Mouse (Mus musculus) MN1 (cell line): ENCODE measurements around the gene Rasl10a.

Experiments used
- DNase-seq: peaks from one replicate; pipeline ENCODE4 v3.0.0-alpha.2; 2016; ENCODE audit warnings: low spot score

The Rasl10a gene

DNA sequence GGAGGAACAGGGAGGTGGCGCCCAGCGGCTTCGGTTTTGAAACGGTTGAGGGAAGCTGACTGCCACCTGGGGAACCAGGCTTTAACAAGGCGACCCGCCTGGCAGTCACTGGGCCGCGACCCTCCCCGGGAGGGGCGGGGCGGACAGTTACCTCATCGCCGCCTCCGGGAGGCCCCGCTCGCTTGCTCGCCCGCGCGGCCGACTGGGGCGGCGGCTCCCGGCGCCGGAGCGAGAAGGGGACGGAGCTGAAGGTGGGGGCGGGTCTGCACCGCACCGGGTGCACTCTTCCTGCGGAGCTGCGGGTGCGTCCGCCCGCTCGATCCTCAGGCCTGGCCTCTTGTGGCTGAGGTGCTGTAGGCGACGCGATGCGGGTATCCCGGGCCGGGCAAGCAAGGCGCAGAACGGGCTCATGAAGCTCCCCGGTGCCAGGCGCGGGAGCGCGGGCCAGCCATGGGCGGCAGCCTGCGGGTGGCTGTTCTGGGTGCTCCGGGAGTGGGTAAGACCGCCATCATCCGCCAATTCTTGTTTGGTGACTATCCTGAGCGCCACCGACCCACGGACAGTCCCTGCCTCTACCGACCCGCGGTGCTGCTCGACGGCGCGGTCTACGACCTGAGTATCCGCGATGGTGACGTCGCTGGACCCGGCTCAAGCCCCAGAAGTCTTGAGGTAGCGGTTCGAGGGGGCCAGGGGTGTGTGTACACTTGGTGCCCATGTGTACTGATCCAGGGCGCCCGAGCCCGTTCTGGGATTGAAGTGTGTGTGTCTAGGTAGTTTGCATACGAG is at the start of gene Rasl10a:
TSS of gene Rasl10a (plus strand) at position 273 of the 786 bp plus-strand sequence.
- peak; percentile 67 for DNase-seq

DNA sequence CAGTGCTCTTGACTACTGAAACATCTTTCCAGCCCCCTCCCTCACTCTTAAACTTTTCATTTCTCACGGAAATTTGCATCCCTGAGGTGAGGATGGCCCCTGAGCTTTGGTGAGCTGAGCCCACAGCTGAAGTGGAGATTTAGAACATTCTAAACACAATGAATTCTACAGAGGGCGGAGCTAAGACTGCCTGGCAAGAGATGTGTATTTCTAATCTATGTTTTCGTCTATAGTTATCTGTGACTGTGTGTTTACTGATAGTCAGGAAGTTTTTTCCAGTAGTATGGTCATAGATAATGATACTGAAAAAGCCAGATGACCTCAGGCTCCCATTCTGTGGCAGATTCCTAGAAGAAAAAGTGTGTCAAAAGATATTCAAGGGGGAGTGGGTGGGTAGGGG is 49.1 kb upstream of the Rasl10a start:
- DNase-seq: no peak

DNA sequence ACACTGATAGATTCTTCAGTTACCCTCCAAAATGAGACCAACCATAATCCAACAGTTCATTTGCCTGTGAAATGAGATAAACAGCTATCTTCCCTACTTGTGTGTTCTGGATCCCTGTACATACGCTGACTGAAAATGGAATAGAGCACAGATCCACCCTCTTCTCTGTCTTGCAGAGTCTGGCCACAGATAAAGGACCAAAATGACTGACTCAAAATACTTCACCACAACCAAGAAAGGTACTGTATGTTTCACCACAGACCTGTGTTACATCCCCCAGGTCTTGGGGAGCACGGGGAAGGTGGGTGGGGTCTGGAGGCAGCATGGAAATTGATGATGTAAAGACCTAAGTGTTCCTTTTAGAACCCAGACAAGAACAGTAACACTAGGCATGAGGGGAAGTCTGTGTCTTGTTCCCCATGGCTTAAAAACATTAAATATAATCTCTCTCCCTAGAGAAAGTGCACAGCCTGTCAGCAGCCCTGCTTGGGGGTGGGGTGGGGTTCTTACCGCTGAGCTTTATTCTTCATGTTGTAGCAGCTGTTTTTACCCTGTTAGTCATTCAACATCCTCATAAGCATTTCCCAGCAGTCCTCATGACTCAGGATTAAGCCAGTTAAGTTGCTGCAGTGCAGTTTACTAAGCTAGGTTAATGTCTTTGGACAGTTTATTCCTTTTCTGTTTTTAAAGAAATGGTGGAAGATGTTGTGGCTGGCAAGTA is 48.4 kb upstream of the Rasl10a start:
- DNase-seq: no peak

DNA sequence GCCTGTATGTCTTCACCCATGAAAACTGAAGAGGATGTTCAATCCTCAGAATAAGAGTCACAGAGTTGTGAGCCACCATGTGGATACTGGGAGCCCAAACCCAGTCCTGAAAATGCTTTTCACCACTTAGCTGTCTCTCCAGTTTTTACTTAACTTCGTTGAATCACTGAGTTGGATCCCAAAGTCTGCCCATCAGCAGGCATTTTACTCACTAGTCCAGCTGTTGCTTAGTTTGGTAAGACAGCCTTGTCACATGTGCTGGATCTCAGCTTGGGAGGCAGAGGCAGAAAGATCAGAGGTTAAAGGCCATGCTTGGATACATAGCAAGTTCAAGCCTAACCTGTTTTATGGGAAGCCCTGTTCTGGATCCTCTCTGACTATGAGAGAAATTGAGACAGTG is 47.7 kb upstream of the Rasl10a start:
- DNase-seq: no peak

DNA sequence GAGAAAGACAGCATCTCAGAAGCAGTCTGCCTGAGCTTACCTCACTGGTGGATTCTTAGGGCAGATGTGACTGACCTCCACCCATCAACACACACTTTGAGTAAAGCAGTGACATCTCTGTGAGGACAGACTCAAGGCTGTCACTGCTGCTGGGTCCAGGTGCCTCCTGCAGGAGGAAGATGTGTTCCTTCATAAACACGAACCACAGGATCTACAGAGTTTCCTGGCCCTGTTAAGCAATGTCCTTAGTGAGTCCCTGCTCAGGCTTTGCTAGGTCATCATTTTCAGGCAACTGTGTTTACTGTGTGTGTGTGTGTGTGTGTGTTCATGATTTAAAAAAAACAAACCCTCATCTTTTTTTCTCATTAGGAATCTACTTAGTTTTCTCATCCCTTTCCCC is 46.4 kb upstream of the Rasl10a start:
- DNase-seq: no peak

DNA sequence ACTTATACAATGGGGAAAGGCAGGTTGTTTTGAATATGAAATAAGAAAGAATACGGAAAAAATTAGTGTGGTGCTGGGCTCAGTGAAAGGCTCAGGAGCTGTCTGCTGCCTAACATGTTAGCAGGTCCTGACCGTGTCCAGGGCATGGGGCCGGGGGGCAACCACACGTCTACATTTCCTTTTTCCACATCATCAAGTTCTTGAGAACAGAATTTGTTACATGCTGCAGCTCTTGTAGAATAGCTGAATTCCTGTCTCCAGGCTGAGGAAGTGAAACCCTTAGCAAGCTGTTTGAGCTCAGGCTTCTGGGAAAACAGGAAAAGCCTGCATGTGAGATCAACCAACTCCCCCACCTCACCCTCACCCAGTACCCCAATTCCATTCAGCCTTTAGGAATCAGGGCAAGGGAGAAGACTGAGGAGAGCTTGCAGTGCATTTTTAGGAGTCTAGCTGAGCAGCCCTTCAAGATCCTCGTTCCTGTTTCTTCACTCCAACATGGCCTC is 45.7 kb upstream of the Rasl10a start:
- no peak for DNase-seq

DNA sequence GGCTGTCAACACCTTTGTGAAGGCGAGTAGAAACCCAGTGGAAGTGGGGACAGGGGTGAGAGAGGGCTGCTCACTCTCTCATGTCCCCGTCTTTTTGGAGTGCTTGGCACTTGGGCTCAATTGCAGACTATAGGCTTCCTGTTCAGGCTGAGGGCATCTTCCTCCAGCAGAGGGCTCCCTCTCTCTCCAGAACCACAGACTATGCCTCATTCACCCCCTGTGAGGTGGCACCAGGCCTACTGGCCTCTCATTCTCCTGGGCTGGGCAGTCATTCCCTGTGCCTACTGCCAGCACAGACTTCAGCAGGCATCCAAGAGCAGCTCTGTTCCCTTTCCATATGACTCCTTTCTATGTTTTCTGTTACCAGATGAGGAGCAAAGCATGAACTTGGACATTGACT is 42.2 kb upstream of the Rasl10a start:
- peak; percentile 77 for DNase-seq

DNA sequence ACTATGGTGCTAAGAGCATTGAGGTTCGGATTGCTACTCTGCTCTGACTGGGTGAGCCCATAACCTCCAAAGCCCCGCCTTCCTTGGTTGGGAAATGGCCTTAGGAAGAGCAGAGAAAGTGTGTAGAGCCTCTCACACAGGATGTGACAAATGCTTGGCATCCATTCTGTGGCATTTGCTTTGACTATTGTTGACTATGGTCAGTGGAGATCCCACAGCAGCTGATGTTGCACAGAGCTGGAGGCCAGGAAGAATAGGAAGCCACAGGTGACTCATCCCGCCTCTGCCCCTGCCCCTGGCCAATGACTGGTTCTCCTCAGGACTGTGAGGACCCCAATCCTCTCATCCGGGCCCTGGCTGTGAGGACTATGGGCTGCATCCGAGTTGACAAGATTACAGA is 41.6 kb upstream of the Rasl10a start:
- no peak for DNase-seq

DNA sequence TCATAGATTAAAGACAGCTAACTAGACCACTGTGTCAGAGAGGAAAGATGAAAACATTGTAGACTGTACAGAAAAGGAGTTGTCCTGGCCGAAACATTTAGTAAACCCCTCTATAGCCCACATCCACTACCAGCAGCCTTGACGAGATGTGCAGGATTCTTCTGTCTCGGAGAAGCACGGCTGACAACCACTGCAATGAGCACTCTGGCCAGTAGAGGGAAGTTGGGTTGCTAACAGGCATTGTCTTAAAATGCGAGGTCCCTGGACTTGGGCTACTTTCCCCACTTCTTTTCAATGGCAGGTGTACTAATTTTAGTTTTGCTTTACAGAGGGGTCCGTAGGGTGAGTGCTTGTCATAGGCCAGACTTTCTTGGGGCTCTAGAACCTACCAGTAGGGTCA is 40.4 kb upstream of the Rasl10a start:
- DNase-seq: peak; percentile 45

DNA sequence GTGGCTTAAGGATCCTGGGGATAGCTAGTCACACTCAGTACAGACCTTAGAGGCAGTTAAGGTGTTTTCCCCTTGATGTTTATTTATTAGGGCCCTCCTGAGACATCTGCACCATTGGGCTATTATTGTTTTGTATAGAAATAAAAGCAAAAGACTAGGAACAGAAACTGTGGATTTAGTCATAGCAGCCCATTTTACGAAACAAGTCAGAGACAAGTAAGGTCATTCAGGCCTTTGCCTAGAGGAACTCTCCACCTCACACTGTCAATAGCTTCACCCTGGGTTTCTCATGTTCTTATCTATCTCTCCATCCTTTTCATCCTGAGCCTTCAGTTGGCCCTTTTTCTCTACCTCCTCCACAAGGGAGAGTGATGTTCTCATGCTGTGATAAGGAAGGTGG is 32.8 kb upstream of the Rasl10a start:
- no peak for DNase-seq

DNA sequence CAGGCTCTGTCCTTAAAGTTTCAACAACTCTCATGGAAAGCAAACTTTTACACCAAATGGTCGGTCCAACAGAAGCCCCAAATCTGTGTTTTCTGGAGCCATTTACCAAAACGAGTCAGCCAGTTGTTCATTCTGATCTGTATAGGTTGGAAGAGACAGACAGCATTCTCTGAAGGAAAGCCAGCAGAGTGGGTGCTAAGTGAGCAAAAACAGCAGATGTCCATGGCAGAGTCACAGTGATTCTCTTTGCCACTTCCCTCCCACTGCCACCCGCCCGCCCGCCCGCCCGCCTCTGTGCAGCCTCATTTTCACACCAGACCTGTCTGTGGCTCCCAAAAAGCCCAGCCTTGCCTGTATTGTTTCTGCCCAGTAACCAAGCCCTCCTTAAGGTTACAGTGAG is 29.7 kb upstream of the Rasl10a start:
- no peak for DNase-seq

DNA sequence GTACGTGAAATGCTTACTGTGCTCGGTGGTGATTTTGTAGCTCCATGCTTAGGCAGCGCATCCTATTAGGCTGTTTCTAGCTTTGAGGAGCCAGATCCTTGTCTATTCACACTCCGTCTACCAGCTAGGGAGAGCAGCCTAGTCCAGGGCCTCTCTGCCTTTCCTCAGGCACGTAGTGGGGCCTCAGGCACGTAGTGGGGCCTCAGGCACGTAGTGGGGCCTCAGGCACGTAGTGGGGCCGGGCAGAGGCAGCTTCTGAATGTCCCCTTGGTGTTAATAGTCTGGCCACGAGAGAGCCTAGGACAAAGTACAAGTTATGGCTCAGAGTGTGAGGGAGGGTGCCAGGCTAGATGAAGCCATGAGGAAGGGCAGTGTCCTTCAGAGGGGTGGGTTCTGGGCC is 25.2 kb upstream of the Rasl10a start:
- DNase-seq: no peak

DNA sequence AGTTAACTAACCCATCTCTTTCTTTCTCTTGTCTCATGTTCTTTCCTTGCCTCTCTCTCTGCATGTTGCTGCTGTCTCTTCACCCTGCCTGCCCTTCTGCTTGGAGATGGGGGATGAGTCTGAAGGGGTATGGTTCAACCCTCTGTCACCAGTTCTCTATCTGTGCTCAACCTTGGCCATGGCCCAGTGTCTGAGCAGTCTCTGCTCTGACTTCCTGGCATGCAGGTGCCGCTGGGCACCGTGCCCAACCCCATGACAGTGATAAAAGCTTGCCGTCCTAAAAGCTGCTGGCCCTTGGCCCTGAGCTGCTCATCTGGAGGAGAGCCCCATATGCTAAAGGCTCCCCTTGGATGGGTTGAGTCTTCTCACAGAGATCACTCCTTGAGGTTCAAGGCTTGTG is 24.8 kb upstream of the Rasl10a start:
- DNase-seq: peak; percentile 62

DNA sequence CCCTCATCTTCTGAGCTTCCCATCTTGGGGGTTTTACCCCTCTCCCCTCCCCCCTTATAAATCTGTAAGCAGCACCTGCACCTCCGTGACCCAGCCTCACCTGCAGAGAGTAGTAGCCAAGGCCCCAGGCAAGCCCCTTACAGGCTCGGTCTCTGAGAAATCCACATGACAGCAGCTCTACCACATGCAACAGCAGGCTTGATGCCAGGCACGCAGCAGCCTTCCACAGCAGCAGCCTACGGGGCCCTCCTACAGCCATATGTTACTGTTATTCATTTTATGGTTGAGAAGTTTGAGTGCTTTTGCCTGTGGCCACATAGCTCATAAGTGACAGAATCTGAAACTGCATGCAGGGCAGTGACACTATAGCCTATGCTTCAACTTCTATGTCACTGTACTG is 22.5 kb upstream of the Rasl10a start:
- no peak for DNase-seq

DNA sequence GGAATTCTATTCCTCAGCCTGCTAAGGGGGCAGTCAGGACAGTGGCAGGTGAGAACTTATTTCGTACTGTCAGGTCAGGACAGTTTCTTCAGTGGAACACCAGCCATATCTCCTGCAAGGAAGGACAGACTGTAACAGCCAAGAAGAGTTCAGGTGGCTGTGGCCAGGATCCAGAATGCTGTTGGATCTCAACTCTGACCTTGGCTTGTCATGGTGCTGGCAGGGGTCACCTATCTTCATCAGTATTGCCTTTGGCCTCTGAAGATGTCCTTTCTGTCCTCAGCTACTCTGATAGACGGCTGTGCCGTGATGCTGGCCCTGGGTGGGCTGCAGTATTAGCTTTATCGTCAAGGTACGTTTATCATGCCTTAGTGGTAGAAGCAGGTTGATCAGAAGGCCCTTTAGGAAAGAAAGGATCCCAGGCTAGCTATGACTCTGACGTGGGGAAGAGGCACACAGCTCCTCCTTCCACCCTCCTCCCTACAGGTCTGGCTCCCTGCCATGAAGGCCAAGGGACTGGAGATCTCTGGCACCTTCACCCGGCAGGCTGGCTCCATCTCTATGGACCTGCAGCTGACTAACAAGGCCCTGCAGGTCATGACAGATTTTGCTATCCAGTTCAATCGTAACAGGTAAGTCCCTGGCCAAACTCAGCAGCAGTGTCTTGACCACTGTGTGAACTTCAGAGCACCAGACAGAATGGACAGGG is 20.6 kb upstream of the Rasl10a start:
- peak; percentile 66 for DNase-seq

DNA sequence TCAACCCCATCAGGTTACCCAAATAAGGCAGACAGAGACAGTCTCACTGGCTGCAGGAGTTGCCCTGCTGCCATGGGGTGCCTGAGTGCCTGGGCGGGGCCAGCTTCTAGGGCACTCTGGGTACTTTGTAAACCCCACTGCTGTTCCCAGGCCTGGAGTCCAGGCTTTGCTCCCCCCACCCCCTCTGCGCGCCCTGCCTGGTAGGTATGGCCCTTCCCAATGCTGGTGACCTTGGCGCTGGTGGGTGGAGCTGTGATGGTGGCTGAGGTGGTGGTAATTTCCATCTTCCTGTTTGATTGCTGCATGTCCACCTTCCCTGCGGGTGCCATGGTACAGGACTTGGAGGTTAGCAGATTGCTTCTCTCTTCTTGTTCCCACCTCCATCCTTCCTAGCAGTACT is 17.3 kb upstream of the Rasl10a start:
- DNase-seq: no peak

DNA sequence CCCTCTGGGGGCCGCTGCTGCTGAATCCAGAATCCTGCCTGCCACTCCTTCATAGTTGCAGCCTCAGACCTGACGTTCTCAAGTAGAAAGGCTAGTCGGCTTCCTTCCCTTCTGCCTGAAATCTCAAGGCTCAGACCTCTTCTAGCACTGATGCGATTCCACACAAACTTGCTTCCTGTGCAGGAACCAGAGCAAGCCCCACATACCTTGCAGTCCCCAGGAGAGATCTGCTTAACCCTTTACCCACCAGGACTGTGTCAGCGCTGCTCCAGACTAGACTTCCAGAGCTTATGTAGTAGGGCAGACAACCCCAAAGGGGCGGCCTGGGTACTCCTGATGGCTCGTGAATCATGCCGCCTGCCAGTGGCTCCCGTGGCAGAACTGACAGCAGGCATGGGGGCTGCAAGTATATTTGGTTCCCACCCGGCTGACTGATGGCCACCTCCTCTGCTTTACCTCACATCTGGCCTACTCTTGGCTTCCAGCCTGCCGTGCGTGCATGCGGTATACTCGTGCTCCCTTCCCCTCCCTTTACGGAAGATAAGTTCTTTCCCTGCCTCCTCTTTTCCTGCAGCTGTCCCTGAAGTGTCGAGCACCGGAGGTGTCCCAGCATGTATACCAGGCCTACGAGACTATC is 16.7 kb upstream of the Rasl10a start:
- DNase-seq: no peak

DNA sequence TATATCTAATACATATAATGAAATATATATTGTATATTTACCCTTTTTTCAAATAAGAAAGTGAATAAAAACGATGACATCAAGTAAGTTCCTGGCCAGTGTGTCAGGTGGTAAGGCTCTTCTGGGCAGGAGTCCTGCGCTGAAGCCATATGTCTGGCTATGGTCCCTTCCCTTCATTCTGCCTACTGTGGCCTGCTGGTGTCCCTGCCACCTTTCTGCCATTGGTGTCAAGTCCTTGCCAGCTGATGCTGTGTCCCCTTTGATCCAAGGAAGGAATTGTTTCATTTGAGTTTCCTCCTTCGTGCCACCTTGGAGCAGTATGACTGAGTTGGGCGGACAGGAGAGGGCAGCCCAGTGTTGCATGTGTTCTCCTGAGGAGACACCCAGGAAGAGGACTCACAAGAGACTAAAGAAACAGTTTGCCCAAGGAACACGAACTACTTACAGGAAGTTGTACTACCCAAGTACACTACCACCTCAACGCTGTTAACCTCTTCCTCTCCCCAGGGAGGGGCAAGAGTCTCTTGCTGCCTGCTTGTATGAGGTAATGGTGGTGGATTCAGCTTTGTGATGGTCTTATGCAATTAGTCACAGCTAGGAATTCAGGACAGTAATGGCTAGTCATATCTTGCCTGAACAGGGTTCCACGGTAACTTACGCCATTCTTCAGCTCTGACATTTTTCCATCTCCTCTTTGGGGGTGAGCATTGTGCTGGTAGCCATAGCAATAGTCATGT is 15.1 kb upstream of the Rasl10a start:
- no peak for DNase-seq

DNA sequence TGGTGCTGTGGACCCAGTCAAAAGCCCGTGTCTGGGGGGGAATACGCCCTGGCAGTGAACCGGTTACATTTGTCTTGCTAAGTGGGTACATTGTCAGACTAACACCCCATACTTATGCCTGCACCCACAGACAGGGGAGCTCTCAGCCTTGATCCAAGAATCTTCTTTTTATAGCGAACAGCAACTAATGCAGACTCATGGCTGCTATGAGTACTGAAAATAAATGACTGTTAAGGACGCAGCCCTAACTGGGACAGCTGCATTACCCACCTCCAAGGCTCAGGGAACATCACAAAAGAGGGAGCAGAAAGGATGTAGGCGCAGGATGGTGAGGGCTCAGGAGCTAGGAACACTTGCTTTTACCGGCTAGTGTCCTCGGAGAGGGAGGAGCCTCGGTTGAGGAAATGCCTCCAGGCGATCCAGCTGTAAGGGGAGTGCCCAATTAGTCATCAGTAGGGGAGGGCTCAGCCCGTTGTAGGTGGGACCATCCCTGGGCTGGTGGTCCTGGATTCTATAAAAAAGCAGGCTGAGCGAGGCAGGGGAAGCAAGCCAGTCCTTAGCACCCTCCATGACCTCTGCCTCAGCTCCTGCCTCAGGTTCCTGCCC is 11.5 kb upstream of the Rasl10a start:
- no peak for DNase-seq

DNA sequence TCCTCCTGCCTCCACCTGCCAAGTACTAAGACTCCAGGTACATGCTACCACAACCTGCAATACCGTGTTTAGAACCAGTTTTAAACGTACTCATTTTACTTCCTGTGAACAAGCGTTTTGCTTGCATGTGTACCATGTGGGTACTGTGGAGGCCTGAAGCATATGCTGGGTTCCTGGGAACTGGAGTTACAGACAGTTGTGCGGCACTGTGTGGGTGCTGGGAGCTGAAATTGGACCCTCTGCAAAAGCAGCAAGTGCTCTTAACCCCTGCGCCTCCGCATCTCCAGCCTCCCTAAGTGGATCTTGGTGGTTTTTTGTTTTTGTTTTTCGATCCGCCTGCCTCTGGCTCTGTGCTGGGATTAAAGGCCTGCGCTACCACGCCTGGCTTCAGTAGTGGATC is 6.3 kb upstream of the Rasl10a start:
- DNase-seq: no peak

DNA sequence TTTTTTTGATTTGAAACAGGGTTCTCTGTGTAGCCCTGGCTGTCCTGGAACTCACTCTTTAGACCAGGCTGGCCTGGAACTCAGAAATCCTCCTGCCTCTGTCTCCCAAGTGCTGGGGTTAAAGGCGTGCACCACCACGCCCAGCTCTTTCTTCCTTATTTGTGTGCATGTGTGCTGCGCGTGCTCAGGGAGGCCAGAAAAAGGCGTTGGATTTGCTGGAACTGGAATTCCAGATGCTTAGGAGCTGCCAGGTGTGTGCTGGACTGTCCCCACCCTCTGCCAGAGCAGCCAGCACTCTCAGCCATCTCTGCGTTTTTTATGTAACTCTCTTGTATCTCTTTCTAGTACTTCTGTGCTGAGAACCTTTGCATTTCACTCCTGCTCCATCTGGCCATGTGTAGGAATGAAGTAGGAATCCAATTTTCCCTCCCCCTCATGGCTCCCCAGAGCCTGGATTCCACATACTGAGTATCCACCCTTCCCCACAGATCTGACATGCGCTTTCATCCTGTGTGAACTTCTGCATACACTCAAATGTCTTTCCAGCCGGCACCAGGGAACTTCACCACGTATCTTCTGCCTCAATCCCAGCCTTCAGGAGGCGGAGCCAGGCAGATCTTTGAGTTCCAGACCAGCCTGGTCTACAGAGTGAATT is 5.6 kb upstream of the Rasl10a start:
- DNase-seq: no peak
